Comparison of ENCODE assay signal across 8 mouse cellular contexts in genomic region chr5:114859253-114859652, GRCm38 (mm10). TPM values are rescaled to one million over a fixed set of nuclear protein-coding genes. Genes with fewer than 3 reads are reported as not detected.
A peak's percentile ranks its signal among the peaks of the same experiment; 100 is the strongest.
DNase-seq lines count a peak whose midpoint lies in the region; ATAC-seq and TF ChIP-seq lines count a peak whose summit lies in the region.

No protein-coding gene starts in this region.

- H3K36me3 ChIP-seq in MEL (ENCODE audit: control insufficient read depth in 1 of 2, insufficient read depth in 2 of 2, low read length in 2 of 2): no peaks in the 10 kb centered on the region
- H3K36me3 ChIP-seq in hindbrain, embryonic 11.5 days (ENCODE audit: control insufficient read depth, insufficient read depth, low read length): no peaks in the 10 kb centered on the region

- H3K9me3 ChIP-seq in MEL (replicated peaks; ENCODE audit: insufficient read depth, low read length): no peaks in the 10 kb centered on the region
- no peaks in the 10 kb centered on the region for H3K9me3 ChIP-seq in hindbrain, embryonic 11.5 days (ENCODE audit: control insufficient read depth, low read length)

- TF ChIP-seq CTCF in MEL (IDR thresholded peaks at IDR 0.05 in 2 of 3, conservative IDR thresholded peaks at IDR 0.05 in 1 of 3; ENCODE audit: control insufficient read depth in 1 of 3, insufficient read depth in 1 of 3, low read depth in 2 of 3, low read length in 3 of 3, poor library complexity in 1 of 3, severe bottlenecking in 1 of 3): peak; percentile 65 to 88 (median 83)
- peak; percentile 87 for TF ChIP-seq CTCF in cerebellum, adult 2 months (IDR thresholded peaks at IDR 0.05; ENCODE audit: borderline replicate concordance, insufficient read depth, low read depth, low read length)

- peak; percentile 62 for TF ChIP-seq RAD21 in MEL (IDR thresholded peaks at IDR 0.05; ENCODE audit: low read depth, low read length)

- no peak for ATAC-seq in hindbrain, embryonic 11.5 days (ENCODE audit: low FRiP score)

- peak overlapping the region; percentile 53 for H3K4me2 ChIP-seq in hindbrain, embryonic 11.5 days (replicated peaks; ENCODE audit: low read depth, low read length)

- H3K27me3 ChIP-seq in MEL (ENCODE audit: control insufficient read depth in 1 of 2, insufficient read depth in 2 of 2, low read length in 2 of 2): peaks cover 0 to 4% of the 10 kb centered on the region in 2 experiments; a peak in 3 of 4 replicates
- no peaks in the 10 kb centered on the region for H3K27me3 ChIP-seq in cerebellum, adult 2 months (ENCODE audit: control insufficient read depth, insufficient read depth, low read length)
- no peaks in the 10 kb centered on the region for H3K27me3 ChIP-seq in hindbrain, embryonic 11.5 days (ENCODE audit: control insufficient read depth, insufficient read depth, low read length)

- no peaks in the 10 kb centered on the region for H3K4me1 ChIP-seq in MEL (ENCODE audit: control insufficient read depth in 1 of 2, insufficient read depth in 2 of 2, low read length in 2 of 2)
- peaks cover 5% of the 10 kb centered on the region; the same call in 1 of the 2 replicates for H3K4me1 ChIP-seq in cerebellum, adult 2 months (ENCODE audit: control insufficient read depth, insufficient read depth, low read length)
- 0 out of 2 replicates have a peak, but pooled peaks cover 2% of the 10 kb centered on the region for H3K4me1 ChIP-seq in hindbrain, embryonic 11.5 days (replicated peaks; ENCODE audit: control insufficient read depth, insufficient read depth, low read length)

- WGBS in cerebellum, adult 2 months: 4% methylated on average over 18 of the region's 18 CpGs
- 9% methylated on average over 18 of the region's 18 CpGs for WGBS in hindbrain, embryonic 11.5 days

- TF ChIP-seq EP300 in MEL (IDR thresholded peaks at IDR 0.05; ENCODE audit: low read depth in 1 of 2, low read length in 2 of 2): no peak

- peak; percentile 74 for DNase-seq in MEL (ENCODE audit: low read depth, low spot score)
- peak; percentile 75 to 84 for DNase-seq in cerebellum, adult 2 months
- DNase-seq in forelimb bud, embryonic 11.5 days (ENCODE audit: low read depth, low spot score): peak; percentile 81
- peak; percentile 93 for DNase-seq in hindbrain, embryonic 11.5 days (ENCODE audit: low spot score)
- peak; percentile 31 for DNase-seq in layer of hippocampus, adult 9-11 months
- peak; percentile 82 for DNase-seq in lung, postnatal 10 days
- DNase-seq in retina, adult 2 months (ENCODE audit: low read depth, low spot score): peak; percentile 56
- peak; percentile 51 for DNase-seq in urinary bladder, adult 2 months (ENCODE audit: low spot score)

- H3K79me2 ChIP-seq in MEL (ENCODE audit: control insufficient read depth, insufficient read depth, low read length, poor library complexity): no peaks in the 10 kb centered on the region

- no peak overlapping the region for H3K27ac ChIP-seq in MEL (ENCODE audit: control insufficient read depth, low read depth, low read length)
- no peak overlapping the region for H3K27ac ChIP-seq in cerebellum, adult 2 months (ENCODE audit: insufficient read depth, low read length)
- H3K27ac ChIP-seq in hindbrain, embryonic 11.5 days (ENCODE audit: low read depth, low read length): no peak overlapping the region

- no peak overlapping the region for H3K4me3 ChIP-seq in MEL (ENCODE audit: control insufficient read depth in 1 of 2, insufficient read depth in 1 of 2, low read depth in 2 of 2, low read length in 2 of 2)
- H3K4me3 ChIP-seq in cerebellum, adult 2 months (replicated peaks; ENCODE audit: insufficient read depth, low read depth, low read length): peak overlapping the region; percentile 57
- H3K4me3 ChIP-seq in hindbrain, embryonic 11.5 days (ENCODE audit: low read depth, low read length): peak overlapping the region; percentile 26

- no peak for TF ChIP-seq POLR2A in MEL (IDR thresholded peaks at IDR 0.05; ENCODE audit: control insufficient read depth in 1 of 2, insufficient read depth in 1 of 2, low read depth in 1 of 2, low read length in 2 of 2, poor library complexity in 1 of 2)
- TF ChIP-seq POLR2A in cerebellum, adult 2 months (IDR thresholded peaks at IDR 0.05; ENCODE audit: borderline replicate concordance, insufficient read depth, low read length): no peak

- no peak overlapping the region for H3K9ac ChIP-seq in MEL (ENCODE audit: control insufficient read depth, low read depth, low read length, poor library complexity, severe bottlenecking)
- peak overlapping the region; percentile 58 for H3K9ac ChIP-seq in hindbrain, embryonic 11.5 days (ENCODE audit: low read depth, low read length)

TF ChIP-seq in MEL, 35 proteins besides CTCF, POLR2A, EP300 and RAD21:
- no peak for TF ChIP-seq ZKSCAN1 (IDR thresholded peaks at IDR 0.05; ENCODE audit: low read depth, low read length)
- TF ChIP-seq RCOR1 (IDR thresholded peaks at IDR 0.05; ENCODE audit: low read depth, low read length): peak; percentile 68
- TF ChIP-seq USF2 (IDR thresholded peaks at IDR 0.05; ENCODE audit: borderline replicate concordance in 1 of 2, insufficient read depth in 1 of 2, low read depth in 1 of 2, low read length in 2 of 2): no peak
- TF ChIP-seq SMC3 (IDR thresholded peaks at IDR 0.05; ENCODE audit: low read depth, low read length): peak; percentile 92
- no peak for TF ChIP-seq ETS1 (IDR thresholded peaks at IDR 0.05; ENCODE audit: low read depth, low read length)
- peak; percentile 65 for TF ChIP-seq ZC3H11A (IDR thresholded peaks at IDR 0.05; ENCODE audit: low read depth, low read length)
- TF ChIP-seq UBTF (IDR thresholded peaks at IDR 0.05; ENCODE audit: borderline replicate concordance, insufficient read depth, low read depth, low read length): no peak

RNA-seq across cellular contexts. Expression of gene Gm9936, which starts 0.8 kb away (rescaled TPM):
- not detected in 2 replicates for total RNA-seq in MEL (2012; rRNA removed)
- not detected for polyA plus RNA-seq in MEL (2012; ENCODE audit: insufficient read depth in 1 of 2, insufficient read length in 2 of 2, low read depth in 1 of 2, low replicate concordance in 2 of 2, missing spikeins in 1 of 2)
- polyA plus RNA-seq in cerebellum, adult 2 months (2012; rRNA removed): 0.16 TPM in 2 replicates
- 0.40 and 0.69 TPM in 2 replicates for polyA plus RNA-seq in hindbrain, embryonic 11.5 days (2014; fragmentation: Nextera tagmentation; extraction: Ambion mirVana)
- 0.01 and 0.04 TPM in 2 replicates for polyA plus RNA-seq in urinary bladder, adult 2 months (2012; rRNA removed)

RNA-seq across cellular contexts. Expression of gene 4930519G04Rik, which starts 5.8 kb away (rescaled TPM):
- total RNA-seq in MEL (2012; rRNA removed): not detected in 2 replicates
- polyA plus RNA-seq in MEL (2012; ENCODE audit: insufficient read depth in 1 of 2, insufficient read length in 2 of 2, low read depth in 1 of 2, low replicate concordance in 2 of 2, missing spikeins in 1 of 2): not detected
- polyA plus RNA-seq in cerebellum, adult 2 months (2012; rRNA removed): not detected in 2 replicates
- not detected in 2 replicates for polyA plus RNA-seq in hindbrain, embryonic 11.5 days (2014; fragmentation: Nextera tagmentation; extraction: Ambion mirVana)
- not detected in 2 replicates for polyA plus RNA-seq in urinary bladder, adult 2 months (2012; rRNA removed)

RNA-seq across cellular contexts. Expression of gene 1500011B03Rik, which starts 36.0 kb away (rescaled TPM):
- 47.7 and 56.0 TPM in 2 replicates for total RNA-seq in MEL (2012; rRNA removed)
- polyA plus RNA-seq in MEL (2012; ENCODE audit: insufficient read depth in 1 of 2, insufficient read length in 2 of 2, low read depth in 1 of 2, low replicate concordance in 2 of 2, missing spikeins in 1 of 2): 10 to 100 TPM in 1 of 2 experiments, not detected in 1; 75.2 TPM
- polyA plus RNA-seq in cerebellum, adult 2 months (2012; rRNA removed): 227 and 230 TPM in 2 replicates
- polyA plus RNA-seq in hindbrain, embryonic 11.5 days (2014; fragmentation: Nextera tagmentation; extraction: Ambion mirVana): 163 and 167 TPM in 2 replicates
- polyA plus RNA-seq in urinary bladder, adult 2 months (2012; rRNA removed): 46.2 and 54.9 TPM in 2 replicates

RNA-seq across cellular contexts. Expression of gene Oasl2, which starts 37.5 kb away (rescaled TPM):
- 0.27 TPM in 1 of 2 replicates, not detected in the other for total RNA-seq in MEL (2012; rRNA removed)
- polyA plus RNA-seq in MEL (2012; ENCODE audit: insufficient read depth in 1 of 2, insufficient read length in 2 of 2, low read depth in 1 of 2, low replicate concordance in 2 of 2, missing spikeins in 1 of 2): under 1 TPM in 1 of 2 experiments, not detected in 1; 0.63 TPM
- polyA plus RNA-seq in cerebellum, adult 2 months (2012; rRNA removed): 5.3 and 6.9 TPM in 2 replicates
- 0.92 and 1.5 TPM in 2 replicates for polyA plus RNA-seq in hindbrain, embryonic 11.5 days (2014; fragmentation: Nextera tagmentation; extraction: Ambion mirVana)
- polyA plus RNA-seq in urinary bladder, adult 2 months (2012; rRNA removed): 30.2 and 36.0 TPM in 2 replicates

Comparison
In these comparisons a context has a peak if more than half of its experiments do, and no peak if none do; other contexts are left out.
1. DNase-seq: peak in every context shown above with its lines; median percentile 93 in hindbrain, embryonic 11.5 days; 82 in lung, postnatal 10 days; 81 in forelimb bud, embryonic 11.5 days; 80 in cerebellum, adult 2 months; 74 in MEL; 56 in retina, adult 2 months; 51 in urinary bladder, adult 2 months; 31 in layer of hippocampus, adult 9-11 months.
2. H3K4me3 ChIP-seq: peak in cerebellum, adult 2 months (single experiment) and hindbrain, embryonic 11.5 days (single experiment); none in MEL (0 of 2).